9 mouse cellular contexts compared by ENCODE assay signal in the genomic region with DNA sequence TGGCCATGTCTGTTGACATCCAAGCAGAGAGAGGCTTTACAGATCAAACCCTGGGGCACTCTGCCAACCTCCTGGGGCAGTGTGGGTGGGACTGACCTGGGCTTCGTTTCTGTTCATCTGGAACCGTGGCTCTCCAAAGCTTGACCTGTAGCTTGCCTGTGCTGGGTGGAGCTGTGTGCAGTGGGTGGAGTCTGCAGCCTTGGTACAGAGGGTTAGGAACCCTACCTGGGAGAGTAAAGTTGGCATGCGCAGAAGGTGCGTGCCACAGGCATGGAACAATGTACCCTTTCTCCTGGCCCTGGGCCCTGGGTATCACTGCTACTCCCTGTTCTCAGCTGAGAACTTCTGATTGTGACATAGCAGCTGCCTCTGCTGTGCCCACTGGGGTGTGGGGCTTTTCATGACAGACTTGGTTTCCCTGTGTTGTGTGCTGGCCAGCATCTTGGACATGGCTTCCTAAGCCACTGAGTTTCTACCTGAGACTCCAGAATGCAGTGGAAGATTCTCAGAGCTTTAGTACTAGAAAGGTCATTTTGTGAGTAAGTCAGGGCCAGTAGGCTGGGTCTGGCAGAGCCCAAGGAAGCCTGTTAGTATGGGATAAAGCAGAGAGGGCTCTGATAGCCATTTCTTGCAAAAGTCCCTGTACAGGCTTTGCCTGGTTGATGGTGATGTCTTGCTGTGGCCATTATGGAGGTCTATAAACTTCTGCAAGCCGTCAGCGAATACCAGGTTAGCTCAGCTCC. TPM values are rescaled to one million over a fixed set of nuclear protein-coding genes. Genes with fewer than 3 reads are reported as not detected.
DNase-seq lines count a peak whose midpoint lies in the region; ATAC-seq and TF ChIP-seq lines count a peak whose summit lies in the region.
"Had no signal": no experiment of that assay in that cellular context is flagged by ENCODE, and none has a peak within 500 bp of the region (broad histone marks: within the 10 kb centered on the region; RNA-seq: fewer than 3 reads in every experiment).

No protein-coding gene starts in this region.

- TF ChIP-seq EP300 in lung, postnatal 0 days (IDR thresholded peaks at IDR 0.05): no peak

- peak overlapping the region; percentile 98 for H3K27ac ChIP-seq in heart, embryonic 13.5 days (replicated peaks)
- no peak overlapping the region for H3K27ac ChIP-seq in heart, embryonic 11.5 days (ENCODE audit: low read depth, low read length)
- H3K27ac ChIP-seq in heart, embryonic 16.5 days (ENCODE audit: low read length): peak overlapping the region; percentile 92
- H3K27ac ChIP-seq in lung, postnatal 0 days (ENCODE audit: low read length): peak overlapping the region; percentile 65; the same call in 1 of the 2 replicates
- H3K27ac ChIP-seq: left cerebral cortex, adult 2 months had no signal

- TF ChIP-seq CTCF in lung, postnatal 0 days (IDR thresholded peaks at IDR 0.05): no peak

- peaks cover 100% of the 10 kb centered on the region for H3K4me1 ChIP-seq in heart, embryonic 13.5 days
- H3K4me1 ChIP-seq in heart, embryonic 11.5 days (ENCODE audit: control insufficient read depth, insufficient read depth, low read length): peaks cover 97% of the 10 kb centered on the region
- H3K4me1 ChIP-seq in heart, embryonic 16.5 days (ENCODE audit: control insufficient read depth, insufficient read depth, low read length): peaks cover 89% of the 10 kb centered on the region
- peaks cover 34% of the 10 kb centered on the region for H3K4me1 ChIP-seq in lung, postnatal 0 days (ENCODE audit: insufficient read depth, low read depth, low read length)

- no peak overlapping the region for H3K4me2 ChIP-seq in heart, embryonic 13.5 days
- no peak overlapping the region for H3K4me2 ChIP-seq in heart, embryonic 11.5 days
- H3K4me2 ChIP-seq in heart, embryonic 16.5 days (ENCODE audit: low read depth, low read length): no peak overlapping the region
- H3K4me2 ChIP-seq in lung, postnatal 0 days (replicated peaks; ENCODE audit: low read depth, low read length): no peak overlapping the region

- H3K36me3 ChIP-seq in heart, embryonic 13.5 days: no peaks in the 10 kb centered on the region
- no peaks in the 10 kb centered on the region for H3K36me3 ChIP-seq in heart, embryonic 11.5 days (ENCODE audit: control insufficient read depth, insufficient read depth, low read length)
- no peaks in the 10 kb centered on the region for H3K36me3 ChIP-seq in heart, embryonic 16.5 days (ENCODE audit: control insufficient read depth, insufficient read depth)
- no peaks in the 10 kb centered on the region for H3K36me3 ChIP-seq in lung, postnatal 0 days (ENCODE audit: insufficient read depth, low read length)

- DNase-seq in adrenal gland, postnatal 14 days: peak; percentile 80
- peak; percentile 52 for DNase-seq in lung, postnatal 0 days (ENCODE audit: low spot score)
- DNase-seq in embryo, embryonic 10 days (ENCODE audit: low spot score): no peak
- no peak for DNase-seq in spleen, postnatal 4 days (ENCODE audit: low spot score in 2 of 2)

- ATAC-seq in heart, embryonic 13.5 days (ENCODE audit: extremely low read depth, insufficient number of reproducible peaks, low FRiP score, low TSS enrichment): no peak
- no peak for ATAC-seq in heart, embryonic 11.5 days (replicated peaks; ENCODE audit: insufficient number of reproducible peaks, low FRiP score, low TSS enrichment)
- ATAC-seq in heart, embryonic 16.5 days (replicated peaks; ENCODE audit: extremely low read depth, insufficient read depth, low FRiP score): peak; percentile 16; the same call in 1 of the 2 replicates
- peak; percentile 58 for ATAC-seq in lung, postnatal 0 days
- ATAC-seq in monocyte, adult 5-6 weeks (replicated peaks; ENCODE audit: insufficient number of reproducible peaks, low FRiP score, low TSS enrichment, poor library complexity, severe bottlenecking): no peak

- 67% methylated on average over 6 of the region's 6 CpGs for WGBS in heart, embryonic 13.5 days
- WGBS in heart, embryonic 11.5 days (ENCODE audit: insufficient replicate concordance): 77% methylated on average over 6 of the region's 6 CpGs
- 54% methylated on average over 6 of the region's 6 CpGs for WGBS in heart, embryonic 16.5 days
- WGBS in lung, postnatal 0 days: 57% methylated on average over 6 of the region's 6 CpGs

- peak overlapping the region; percentile 44 for H3K9ac ChIP-seq in heart, embryonic 13.5 days
- no peak overlapping the region for H3K9ac ChIP-seq in heart, embryonic 11.5 days (ENCODE audit: low read depth, low read length)
- H3K9ac ChIP-seq in heart, embryonic 16.5 days (ENCODE audit: low read length): no peak overlapping the region; the same call in 1 of the 2 replicates
- H3K9ac ChIP-seq in lung, postnatal 0 days (replicated peaks; ENCODE audit: low read depth): no peak overlapping the region

- no peaks in the 10 kb centered on the region for H3K27me3 ChIP-seq in heart, embryonic 13.5 days (replicated peaks)
- no peaks in the 10 kb centered on the region for H3K27me3 ChIP-seq in heart, embryonic 11.5 days (ENCODE audit: control insufficient read depth, insufficient read depth, low read length)
- H3K27me3 ChIP-seq in heart, embryonic 16.5 days (ENCODE audit: control insufficient read depth, insufficient read depth, low read length): no peaks in the 10 kb centered on the region
- H3K27me3 ChIP-seq in lung, postnatal 0 days (replicated peaks; ENCODE audit: insufficient read depth, low read length): no peaks in the 10 kb centered on the region

- no peaks in the 10 kb centered on the region for H3K9me3 ChIP-seq in heart, embryonic 13.5 days
- H3K9me3 ChIP-seq in heart, embryonic 11.5 days (replicated peaks; ENCODE audit: control insufficient read depth, low read length): no peaks in the 10 kb centered on the region
- no peaks in the 10 kb centered on the region for H3K9me3 ChIP-seq in heart, embryonic 16.5 days (replicated peaks; ENCODE audit: control insufficient read depth, low read length)
- no peaks in the 10 kb centered on the region for H3K9me3 ChIP-seq in lung, postnatal 0 days (ENCODE audit: low read length)

- no peak overlapping the region for H3K4me3 ChIP-seq in heart, embryonic 13.5 days
- H3K4me3 ChIP-seq in heart, embryonic 11.5 days (ENCODE audit: low read depth, low read length): no peak overlapping the region
- H3K4me3 ChIP-seq in heart, embryonic 16.5 days (ENCODE audit: low read length): no peak overlapping the region
- H3K4me3 ChIP-seq in lung, postnatal 0 days (ENCODE audit: low read depth, low read length): no peak overlapping the region
- H3K4me3 ChIP-seq: left cerebral cortex, adult 2 months had no signal

RNA-seq across cellular contexts. Expression of gene Zmiz1, which starts 30.5 kb away (rescaled TPM):
- 25.1 and 25.7 TPM in 2 replicates for polyA plus RNA-seq in heart, embryonic 13.5 days (2015; fragmentation: Nextera tagmentation; extraction: Ambion mirVana)
- 34.9 and 36.2 TPM in 2 replicates for polyA plus RNA-seq in heart, embryonic 11.5 days (2014; fragmentation: Nextera tagmentation; extraction: Ambion mirVana)
- total RNA-seq in adrenal gland, postnatal 14 days (2021): 96.4 and 96.9 TPM in 2 replicates
- 20.6 and 22.6 TPM in 2 replicates for polyA plus RNA-seq in heart, embryonic 16.5 days (2015; fragmentation: Nextera tagmentation; extraction: Ambion mirVana)
- 18.0 and 20.2 TPM in 2 replicates for polyA plus RNA-seq in lung, postnatal 0 days (2015; fragmentation: Nextera tagmentation; extraction: Ambion mirVana)
- 18.2 to 63.6 TPM (median 22.9 TPM) in 3 replicates for total RNA-seq in monocyte, adult 5-6 weeks (2017)

Comparison
In these comparisons a context has a peak if more than half of its experiments do, and no peak if none do; other contexts are left out.
1. ATAC-seq: peak in heart, embryonic 16.5 days (single experiment) and lung, postnatal 0 days (single experiment); none in heart, embryonic 13.5 days (single experiment), heart, embryonic 11.5 days (single experiment) and monocyte, adult 5-6 weeks (single experiment).
2. DNase-seq: peak in adrenal gland, postnatal 14 days (single experiment) and lung, postnatal 0 days (single experiment); none in embryo, embryonic 10 days (single experiment) and spleen, postnatal 4 days (0 of 2).